Mouse (Mus musculus) neural tube, embryonic 11.5 days (tissue): ENCODE measurements at regions not wholly inside any gene's neighbourhood (a gene's known extent, or its start where the extent isn't known, plus 50 kb on each side); places are given as distances from the start of the nearest gene placed in this dataset. TPM values are rescaled to one million over a fixed set of nuclear protein-coding genes. Genes with fewer than 3 reads are reported as not detected.

Experiments
- ATAC-seq: fragments of 200-750 bp; cut with Nextera tagmentation; 2 replicates; pipeline ENCODE4 v1.8.0; 2017; ENCODE audit warnings: moderate number of reproducible peaks, mild to moderate bottlenecking, moderate TSS enrichment, moderate library complexity; ENCODE audit not compliant: insufficient read depth, low FRiP score, low TSS enrichment
- DNase-seq: peaks from one replicate; pipeline ENCODE4 v3.0.0-alpha.2; 2015; ENCODE audit warnings: low spot score
- H3K27ac ChIP-seq: fragments of 300-500 bp; sonication (generic); 2 replicates; pipeline ENCODE4 v1.5.1; 2014; ENCODE audit warnings: low read depth, mild to moderate bottlenecking, low read length
- H3K27me3 ChIP-seq: fragments of 300-500 bp; sonication (generic); 2 replicates; pipeline ENCODE4 v1.6.1; 2014; ENCODE audit warnings: mild to moderate bottlenecking, low read length, mixed read lengths; ENCODE audit not compliant: control insufficient read depth, insufficient read depth
- H3K36me3 ChIP-seq: fragments of 300-500 bp; sonication (generic); 2 replicates; pipeline ENCODE4 v1.6.1; 2014; ENCODE audit warnings: mild to moderate bottlenecking, low read length, moderate library complexity, mixed read lengths; ENCODE audit not compliant: control insufficient read depth, insufficient read depth
- H3K4me1 ChIP-seq: fragments of 300-500 bp; sonication (generic); 2 replicates; pipeline ENCODE4 v1.6.1; 2014; ENCODE audit warnings: low read length, mixed read lengths; ENCODE audit not compliant: control insufficient read depth, insufficient read depth
- H3K4me2 ChIP-seq: fragments of 300-500 bp; sonication (generic); 2 replicates; pipeline ENCODE4 v1.6.1; 2014; ENCODE audit warnings: low read depth, mild to moderate bottlenecking, moderate library complexity
- H3K4me3 ChIP-seq: fragments of 300-500 bp; sonication (generic); 2 replicates; pipeline ENCODE4 v1.5.1; 2014; ENCODE audit warnings: low read depth, low read length
- H3K9ac ChIP-seq: fragments of 300-500 bp; sonication (generic); 2 replicates; pipeline ENCODE4 v1.6.1; 2014; ENCODE audit warnings: mild to moderate bottlenecking, low read length
- H3K9me3 ChIP-seq: fragments of 300-500 bp; sonication (generic); 2 replicates; pipeline ENCODE4 v1.6.1; 2016; ENCODE audit warnings: low read length; ENCODE audit not compliant: control insufficient read depth
- WGBS: fragments of 180-500 bp; shearing (Covaris S2); extraction: QIAGEN DNeasy Blood & Tissue Kit; methylation state at CpG from one replicate; pipeline ENCODE4 v1.1.7; 2014; 5-methylcytosine and 5-hydroxymethylcytosine counted together
- microRNA-seq: library from miRNA; unstranded; fragments of <30 nt; microRNA quantifications from one replicate; pipeline ENCODE4, GENCODE M21; 2016

- peak; percentile 10 for DNase-seq
- Histone ChIP-seq H3K27me3 (no peaks in the 10 kb centered on the region), H3K4me1 (no peaks in the 10 kb centered on the region), H3K9ac (no peak overlapping the region), H3K36me3 (no peaks in the 10 kb centered on the region), H3K4me3 (no peak overlapping the region), H3K4me2 (no peak overlapping the region), H3K9me3 (no peaks in the 10 kb centered on the region), H3K27ac (no peak overlapping the region)
- no peak for ATAC-seq
- WGBS = 41% methylated on average over 1 of the region's 1 CpGs
Measured at GRCm38 (mm10) chr15:14628523-14628922, 1455.0 kb upstream of the Cdh6 start.

- Histone ChIP-seq H3K4me1 (no peaks in the 10 kb centered on the region), H3K9ac (no peak overlapping the region), H3K9me3 (no peaks in the 10 kb centered on the region), H3K4me2 (no peak overlapping the region), H3K27ac (no peak overlapping the region), H3K36me3 (no peaks in the 10 kb centered on the region), H3K27me3 (no peaks in the 10 kb centered on the region), H3K4me3 (no peak overlapping the region)
- no peak for DNase-seq
- ATAC-seq = no peak
- WGBS = 100% methylated on average over 1 of the region's 1 CpGs
Measured at GRCm38 (mm10) chr15:14606691-14607090, 1433.2 kb upstream of the Cdh6 start.

Small RNA genes in the stretch of these regions (microRNA-seq; reads per million reads assigned to microRNA genes)
- gene Gm24080 = not detected
